Mouse (Mus musculus) hindbrain, embryonic 11.5 days (tissue): Measurements from ENCODE around the gene Haus5. TPM values are rescaled to one million over a fixed set of nuclear protein-coding genes. Genes with fewer than 3 reads are reported as not detected.

Experiments
- ATAC-seq: fragments of 200-750 bp; cut with Nextera tagmentation; 2 replicates; pipeline ENCODE4 v1.8.0; 2017; ENCODE audit warnings: mild to moderate bottlenecking, moderate TSS enrichment, moderate library complexity; ENCODE audit not compliant: low FRiP score
- DNase-seq: peaks from one replicate; pipeline ENCODE4 v3.0.0-alpha.2; 2015; ENCODE audit warnings: low spot score
- H3K27ac ChIP-seq: fragments of 300-500 bp; sonication (generic); 2 replicates; pipeline ENCODE4 v1.5.1; 2014; ENCODE audit warnings: mild to moderate bottlenecking, low read depth, low read length
- H3K27me3 ChIP-seq: fragments of 300-500 bp; sonication (generic); 2 replicates; pipeline ENCODE4 v1.6.1; 2014; ENCODE audit warnings: mild to moderate bottlenecking, low read length, moderate library complexity, mixed read lengths; ENCODE audit not compliant: control insufficient read depth, insufficient read depth
- H3K36me3 ChIP-seq: fragments of 300-500 bp; sonication (generic); 2 replicates; pipeline ENCODE4 v1.6.1; 2014; ENCODE audit warnings: mild to moderate bottlenecking, low read length, moderate library complexity, mixed read lengths; ENCODE audit not compliant: control insufficient read depth, insufficient read depth
- H3K4me1 ChIP-seq: fragments of 300-500 bp; sonication (generic); replicated peaks from 2 replicates; pipeline ENCODE4 v1.6.1; 2014; ENCODE audit warnings: low read length, mixed read lengths; ENCODE audit not compliant: control insufficient read depth, insufficient read depth
- H3K4me2 ChIP-seq: fragments of 300-500 bp; sonication (generic); replicated peaks from 2 replicates; pipeline ENCODE4 v1.6.1; 2014; ENCODE audit warnings: mild to moderate bottlenecking, low read depth, low read length
- H3K4me3 ChIP-seq: fragments of 300-500 bp; sonication (generic); 2 replicates; pipeline ENCODE4 v1.5.1; 2014; ENCODE audit warnings: low read depth, low read length
- H3K9ac ChIP-seq: fragments of 300-500 bp; sonication (generic); 2 replicates; pipeline ENCODE4 v1.6.1; 2014; ENCODE audit warnings: low read depth, low read length
- H3K9me3 ChIP-seq: fragments of 300-500 bp; sonication (generic); 2 replicates; pipeline ENCODE4 v1.6.1; 2016; ENCODE audit warnings: low read length; ENCODE audit not compliant: control insufficient read depth
- WGBS: fragments of 180-500 bp; shearing (Covaris S2); extraction: QIAGEN DNeasy Blood & Tissue Kit; methylation state at CpG from one replicate; pipeline ENCODE4 v1.1.7; 2014; 5-methylcytosine and 5-hydroxymethylcytosine counted together
- polyA plus RNA-seq: library from polyadenylated mRNA; unstranded; fragments of >200 nt; fragmentation: Nextera tagmentation; extraction: Ambion mirVana; gene quantifications from 2 replicates; pipeline ENCODE4 v1.2.1, GENCODE M21; 2014

Haus5 gene
- polyA plus RNA-seq, 1 experiment from 2014 or later: 40.3 TPM

DNA sequence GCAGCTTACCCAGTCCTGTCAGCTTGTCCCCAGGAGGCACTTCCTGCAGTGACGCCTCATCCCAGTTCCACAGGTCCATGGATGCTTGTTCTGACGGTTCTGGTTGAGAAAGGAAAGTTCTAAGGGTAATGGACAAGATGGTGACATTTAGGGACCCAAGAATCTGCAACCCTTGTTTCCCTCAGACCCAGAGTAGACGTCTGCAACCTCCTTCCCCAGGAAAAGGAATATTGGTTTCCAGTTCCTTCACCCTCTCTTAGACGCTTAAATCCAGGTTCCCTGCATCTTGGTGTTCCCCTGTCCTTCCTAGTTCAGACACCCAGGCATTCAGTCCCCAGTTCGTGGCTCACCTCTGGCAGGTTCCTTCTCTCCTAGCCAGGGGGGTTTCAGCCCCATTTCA is 29.0 kb downstream of the Haus5 start, which contains the start of gene Etv2:
Gene Etv2, minus strand, starts transcription at position 101 of the 400 bp plus-strand sequence.
- no peak within 1 kb of the TSS for H3K27ac ChIP-seq
- DNase-seq (peak; percentile 6), ATAC-seq (no peak)
- H3K27me3 ChIP-seq: peaks cover 47% of the 10 kb centered on the region
- no peak within 1 kb of the TSS for H3K4me2 ChIP-seq
- no peaks in the 10 kb centered on the region for H3K36me3 ChIP-seq
- WGBS: 4% methylated on average over 5 of the region's 5 CpGs
- no peaks in the 10 kb centered on the region for H3K4me1 ChIP-seq
- no peaks in the 10 kb centered on the region for H3K9me3 ChIP-seq
- H3K9ac ChIP-seq: no peak within 1 kb of the TSS
- peak within 1 kb of the TSS; percentile 1; the same call in 1 of the 2 replicates for H3K4me3 ChIP-seq

DNA sequence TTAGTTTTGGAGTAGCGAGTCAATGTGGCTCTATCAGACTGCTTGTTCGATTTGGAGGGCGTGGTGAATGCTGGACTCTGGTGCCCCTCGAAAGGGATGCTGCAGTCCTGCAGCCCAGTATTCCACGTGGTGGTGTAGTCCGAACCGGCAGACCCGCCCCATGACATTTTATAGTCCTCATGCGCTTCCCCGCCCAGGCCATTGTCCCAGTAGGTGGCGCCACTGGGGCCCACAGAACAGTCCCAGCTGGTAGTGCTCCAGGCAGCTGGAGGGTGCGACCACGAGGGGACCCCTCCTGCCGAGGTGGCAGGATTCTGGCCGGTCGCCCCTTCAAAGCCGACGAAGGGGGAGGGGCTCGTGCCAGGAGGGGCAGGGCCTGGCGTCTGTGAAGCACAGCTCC is 30.2 kb downstream of the Haus5 start:
- Histone ChIP-seq H3K9me3 (no peaks in the 10 kb centered on the region), H3K36me3 (no peaks in the 10 kb centered on the region), H3K4me2 (no peak overlapping the region), H3K27me3 (peaks cover 49% of the 10 kb centered on the region), H3K4me3 (peak overlapping the region; percentile 1; the same call in 1 of the 2 replicates), H3K4me1 (no peaks in the 10 kb centered on the region), H3K27ac (no peak overlapping the region), H3K9ac (no peak overlapping the region)
- peak; percentile 78 for DNase-seq
- ATAC-seq: peak; percentile 43; the same call in 1 of the 2 replicates
- WGBS: 1% methylated on average over 20 of the region's 20 CpGs

DNA sequence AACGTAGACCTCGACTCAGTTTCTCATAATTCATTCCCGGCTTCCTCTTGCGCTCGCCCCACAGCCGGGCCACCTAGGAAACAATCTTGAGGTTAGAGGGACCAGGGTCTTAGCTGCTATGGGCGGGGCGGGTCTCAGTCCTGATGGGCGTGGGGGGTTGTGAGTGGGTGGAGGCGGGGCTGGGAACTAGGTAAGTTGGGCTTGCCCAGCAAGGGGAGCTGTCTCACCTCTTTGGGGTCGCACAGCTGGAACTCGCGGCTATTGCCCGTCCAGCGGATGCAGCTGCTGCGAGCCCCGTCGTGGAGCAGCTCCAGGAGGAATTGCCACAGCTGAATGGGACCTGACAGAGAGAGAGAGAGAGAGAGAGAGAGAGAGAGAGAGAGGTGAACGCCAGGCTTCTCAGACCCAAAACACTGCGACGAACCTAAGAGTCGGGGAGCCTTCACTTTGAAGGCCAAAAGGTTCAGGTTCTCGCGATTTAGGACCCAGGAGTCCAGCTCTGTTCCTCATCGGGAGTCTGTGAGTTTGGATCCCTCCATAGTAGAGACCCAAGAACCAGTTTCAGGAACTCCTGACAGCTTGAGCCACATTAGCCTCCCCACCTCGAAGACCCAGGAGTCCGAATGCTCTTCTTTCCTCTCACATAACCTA is 30.9 kb downstream of the Haus5 start:
- ATAC-seq (no peak), DNase-seq (peak; percentile 22)
- 5% methylated on average over 27 of the region's 27 CpGs for WGBS
- Histone ChIP-seq H3K36me3 (no peaks in the 10 kb centered on the region), H3K4me1 (no peaks in the 10 kb centered on the region), H3K27ac (no peak overlapping the region), H3K9me3 (no peaks in the 10 kb centered on the region), H3K9ac (no peak overlapping the region), H3K4me2 (no peak overlapping the region), H3K4me3 (no peak overlapping the region), H3K27me3 (peaks cover 49% of the 10 kb centered on the region)

DNA sequence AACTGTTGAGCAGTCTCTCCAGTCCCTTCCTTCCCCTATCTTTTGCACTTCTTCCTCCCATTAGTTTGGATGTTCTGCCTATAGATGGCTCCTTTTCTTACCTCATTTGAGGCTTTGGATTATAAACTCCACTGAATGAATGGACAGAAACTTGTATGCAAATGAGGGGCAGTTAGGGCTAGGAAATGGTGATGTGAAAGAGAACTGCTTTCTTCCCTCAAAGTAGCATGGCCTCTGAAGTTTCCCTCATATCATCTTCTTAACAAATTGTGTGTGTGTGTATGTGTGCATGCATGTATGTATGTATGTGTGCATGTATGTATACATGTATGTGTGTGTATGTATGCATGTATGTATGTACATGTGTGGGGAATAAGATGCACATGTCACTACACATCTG is 35.8 kb downstream of the Haus5 start:
- Histone ChIP-seq H3K27me3 (peaks cover 22% of the 10 kb centered on the region), H3K9me3 (no peaks in the 10 kb centered on the region), H3K9ac (no peak overlapping the region), H3K36me3 (no peaks in the 10 kb centered on the region), H3K27ac (no peak overlapping the region), H3K4me3 (no peak overlapping the region), H3K4me2 (no peak overlapping the region), H3K4me1 (peaks cover 2% of the 10 kb centered on the region; the same call in 1 of the 2 replicates)
- no peak for ATAC-seq
- DNase-seq: no peak

DNA sequence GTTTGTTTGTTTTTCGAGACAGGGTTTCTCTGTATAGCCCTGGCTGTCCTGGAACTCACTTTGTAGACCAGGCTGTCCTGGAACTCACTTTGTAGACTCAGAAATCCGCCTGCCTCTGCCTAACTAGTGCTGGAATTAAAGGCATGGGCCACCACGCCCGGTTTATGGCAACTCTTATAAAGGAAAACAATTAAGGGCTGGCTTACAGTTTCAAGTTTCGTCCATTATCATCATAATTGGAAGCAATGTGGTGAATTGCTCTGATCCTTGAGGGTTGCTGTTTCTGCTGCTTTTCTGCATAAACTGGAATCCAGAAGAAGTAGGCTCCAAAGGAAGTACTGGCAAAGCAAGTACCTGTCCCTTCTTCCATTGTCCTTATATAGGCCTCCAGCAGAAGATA is 38.1 kb downstream of the Haus5 start:
- ATAC-seq (no peak), DNase-seq (no peak)
- Histone ChIP-seq H3K4me3 (no peak overlapping the region), H3K27ac (no peak overlapping the region), H3K9ac (no peak overlapping the region), H3K4me2 (no peak overlapping the region), H3K4me1 (peaks cover 2% of the 10 kb centered on the region; the same call in 1 of the 2 replicates), H3K27me3 (peaks cover 2% of the 10 kb centered on the region; the same call in 1 of the 2 replicates), H3K9me3 (no peaks in the 10 kb centered on the region), H3K36me3 (0 out of 2 replicates have a peak, but pooled peaks cover 8% of the 10 kb centered on the region)
- WGBS: 85% methylated on average over 5 of the region's 5 CpGs

DNA sequence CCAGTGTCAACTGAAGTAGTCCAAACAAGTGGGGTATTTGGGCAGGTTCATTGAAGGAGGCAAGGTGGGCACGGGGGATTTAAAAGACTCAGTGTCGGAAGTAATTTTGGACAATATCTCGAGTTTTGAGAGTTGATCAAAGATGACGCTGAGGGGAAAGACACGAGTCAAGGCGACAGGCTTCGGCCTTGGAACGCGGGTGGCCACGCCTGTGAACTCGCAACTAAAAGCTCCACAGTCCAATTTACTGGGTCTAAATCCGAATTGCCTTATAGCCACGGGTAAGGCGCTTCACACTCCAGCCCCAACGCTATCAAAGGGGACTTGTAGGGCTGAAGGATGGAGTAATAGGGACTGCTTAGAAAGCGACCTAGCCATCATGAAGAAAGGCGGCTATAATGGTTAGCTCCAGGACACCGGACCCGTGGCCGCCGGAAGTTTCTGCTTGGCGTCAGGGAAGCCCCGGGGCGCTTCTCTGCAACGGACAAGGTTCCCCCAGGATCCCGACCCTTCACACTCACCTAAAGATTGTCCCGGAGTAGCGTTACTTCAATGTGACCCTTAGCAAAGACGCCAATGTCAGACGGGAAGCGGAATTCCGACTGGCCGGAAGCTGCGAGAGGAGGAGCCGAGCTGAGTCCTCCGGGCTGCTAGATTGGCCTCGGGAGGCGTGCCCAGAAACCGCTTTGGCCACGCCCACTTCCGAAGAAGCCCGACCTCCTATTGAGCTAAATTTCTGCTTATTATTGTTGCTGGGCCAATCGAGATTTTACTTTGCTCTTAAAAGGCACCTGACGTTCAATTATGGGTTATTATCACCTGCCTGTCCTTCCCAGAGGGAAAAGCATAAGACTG is 39.0 kb downstream of the Haus5 start, which contains the start of gene Cox6b1:
Gene Cox6b1, minus strand, starts transcription at position 622 of the 855 bp plus-strand sequence.
- peaks cover 2% of the 10 kb centered on the region; the same call in 1 of the 2 replicates for H3K4me1 ChIP-seq
- peaks cover 2% of the 10 kb centered on the region; the same call in 1 of the 2 replicates for H3K27me3 ChIP-seq
- H3K4me3 ChIP-seq: peak within 1 kb of the TSS; percentile 87
- H3K36me3 ChIP-seq: 0 out of 2 replicates have a peak, but pooled peaks cover 8% of the 10 kb centered on the region
- H3K9me3 ChIP-seq: no peaks in the 10 kb centered on the region
- 2% methylated on average over 44 of the region's 44 CpGs for WGBS
- peak within 1 kb of the TSS; percentile 61 for H3K4me2 ChIP-seq
- no peak within 1 kb of the TSS for H3K27ac ChIP-seq
- peak within 1 kb of the TSS; percentile 87 for H3K9ac ChIP-seq
- DNase-seq (peak; percentile 95), ATAC-seq (peak; percentile 91)

DNA sequence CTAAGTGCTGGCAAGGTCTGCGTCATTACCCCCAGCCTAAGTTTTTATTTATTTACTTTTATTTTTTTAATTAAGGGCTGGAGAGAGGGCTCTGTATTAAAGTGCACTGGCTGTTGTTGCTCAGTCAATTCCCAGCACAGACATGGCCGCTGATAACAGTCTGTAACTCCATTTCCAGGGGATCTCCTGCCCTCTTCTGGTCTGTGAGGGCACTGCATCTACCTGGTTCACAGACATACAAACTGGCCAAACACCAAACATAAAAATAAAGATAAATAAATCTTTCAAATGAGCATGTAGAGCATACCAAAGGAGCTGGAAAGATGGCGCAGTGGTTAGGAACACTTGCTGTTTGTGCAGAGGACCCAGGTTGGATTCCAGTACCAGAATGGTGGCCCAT is 45.6 kb downstream of the Haus5 start:
- DNase-seq (peak; percentile 52), ATAC-seq (no peak)
- Histone ChIP-seq H3K4me3 (no peak overlapping the region), H3K27ac (no peak overlapping the region), H3K27me3 (no peaks in the 10 kb centered on the region), H3K9ac (no peak overlapping the region), H3K9me3 (no peaks in the 10 kb centered on the region), H3K36me3 (peaks cover 18% of the 10 kb centered on the region), H3K4me1 (no peaks in the 10 kb centered on the region), H3K4me2 (no peak overlapping the region)
- 84% methylated on average over 3 of the region's 3 CpGs for WGBS

DNA sequence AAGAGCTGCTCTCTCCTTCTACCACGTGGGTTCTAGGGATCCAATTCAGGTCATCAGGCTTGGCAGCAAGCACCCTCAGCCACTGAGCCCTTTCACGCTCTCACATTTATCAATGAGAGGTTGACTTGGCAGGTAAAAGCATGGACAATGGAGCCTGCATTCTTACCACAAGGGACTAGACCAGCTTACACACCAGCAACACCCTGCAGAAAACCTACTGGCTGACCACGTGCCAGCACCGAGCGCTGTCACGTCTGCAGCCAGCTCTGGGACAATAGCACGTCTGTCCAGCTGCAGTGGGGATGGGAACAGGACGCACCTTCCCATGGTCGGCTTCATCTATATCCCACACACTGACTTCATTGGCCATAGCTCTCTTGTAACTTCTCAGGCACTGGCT is 46.1 kb downstream of the Haus5 start:
- DNase-seq (no peak), ATAC-seq (no peak)
- Histone ChIP-seq H3K4me3 (no peak overlapping the region), H3K4me1 (no peaks in the 10 kb centered on the region), H3K9ac (no peak overlapping the region), H3K4me2 (no peak overlapping the region), H3K27ac (no peak overlapping the region), H3K9me3 (no peaks in the 10 kb centered on the region), H3K27me3 (no peaks in the 10 kb centered on the region), H3K36me3 (peaks cover 18% of the 10 kb centered on the region)
- 90% methylated on average over 9 of the region's 9 CpGs for WGBS
